Mouse (Mus musculus): Measurements from ENCODE around the gene Camkk2. TPM values are rescaled to one million over a fixed set of nuclear protein-coding genes. Genes with fewer than 3 reads are reported as not detected.

The Camkk2 gene
- total RNA-seq, 4 experiments from 2014 or later, result 193 to 209 (median 196) TPM

- no peak for DNase-seq (ENCODE audit: low spot score in 2 of 2)
Measured at GRCm38 (mm10) chr5:122747950-122748349, 31.3 kb downstream of the Camkk2 start.

GRCm38 (mm10) chr5:122743880-122744422, 35.3 kb downstream of the Camkk2 start:
- no peak for DNase-seq (ENCODE audit: low spot score in 2 of 2)

GRCm38 (mm10) chr5:122736761-122737160, 42.4 kb downstream of the Camkk2 start:
- no peak for DNase-seq (ENCODE audit: low spot score in 2 of 2)

- DNase-seq (ENCODE audit: low spot score in 2 of 2), result no peak
Measured at GRCm38 (mm10) chr5:122735853-122736252, 43.4 kb downstream of the Camkk2 start.

- DNase-seq (ENCODE audit: low spot score in 2 of 2), result no peak
Measured at GRCm38 (mm10) chr5:122733881-122734280, 45.3 kb downstream of the Camkk2 start.

- DNase-seq (ENCODE audit: low spot score in 2 of 2), result no peak
Measured at GRCm38 (mm10) chr5:122731991-122732673, 47.1 kb downstream of the Camkk2 start.

GRCm38 (mm10) chr5:122731321-122731720, 47.9 kb downstream of the Camkk2 start:
- peak in 1 of 2 experiments; percentile 60 for DNase-seq (ENCODE audit: low spot score in 2 of 2)

GRCm38 (mm10) chr5:122730776-122731175, 48.4 kb downstream of the Camkk2 start:
- DNase-seq (ENCODE audit: low spot score in 2 of 2), result no peak

GRCm38 (mm10) chr5:122727096-122727495, 52.1 kb downstream of the Camkk2 start:
- no peak for DNase-seq (ENCODE audit: low spot score in 2 of 2)

GRCm38 (mm10) chr5:122726595-122726994, 52.6 kb downstream of the Camkk2 start:
- no peak for DNase-seq (ENCODE audit: low spot score in 2 of 2)

- peak; percentile 54 to 58 for DNase-seq (ENCODE audit: low spot score in 2 of 2)
Measured at GRCm38 (mm10) chr5:122726068-122726467, 53.1 kb downstream of the Camkk2 start.

GRCm38 (mm10) chr5:122725453-122725852, 53.8 kb downstream of the Camkk2 start:
- DNase-seq (ENCODE audit: low spot score in 2 of 2), result no peak

GRCm38 (mm10) chr5:122719168-122719567, 60.0 kb downstream of the Camkk2 start:
- DNase-seq (ENCODE audit: low spot score in 2 of 2), result no peak

GRCm38 (mm10) chr5:122718400-122718799, 60.8 kb downstream of the Camkk2 start:
- no peak for DNase-seq (ENCODE audit: low spot score in 2 of 2)

- no peak for DNase-seq (ENCODE audit: low spot score in 2 of 2)
Measured at GRCm38 (mm10) chr5:122716793-122717192, 62.4 kb downstream of the Camkk2 start.

- DNase-seq (ENCODE audit: low spot score in 2 of 2), result no peak
Measured at GRCm38 (mm10) chr5:122715723-122716122, 63.5 kb downstream of the Camkk2 start.

GRCm38 (mm10) chr5:122708819-122709218, 70.4 kb downstream of the Camkk2 start:
- no peak for DNase-seq (ENCODE audit: low spot score in 2 of 2)

- peak; percentile 73 to 89 for DNase-seq (ENCODE audit: low spot score in 2 of 2)
Measured at GRCm38 (mm10) chr5:122707276-122708181, 71.7 kb downstream of the Camkk2 start, which contains the start of gene P2rx4. P2rx4 (plus strand) TSS chr5:122707544.

GRCm38 (mm10) chr5:122706917-122707275, 72.3 kb downstream of the Camkk2 start:
- DNase-seq (ENCODE audit: low spot score in 2 of 2), result no peak

- DNase-seq (ENCODE audit: low spot score in 2 of 2), result no peak
Measured at GRCm38 (mm10) chr5:122705174-122705573, 74.0 kb downstream of the Camkk2 start.

GRCm38 (mm10) chr5:122704571-122704970, 74.6 kb downstream of the Camkk2 start:
- no peak for DNase-seq (ENCODE audit: low spot score in 2 of 2)

GRCm38 (mm10) chr5:122703574-122703973, 75.6 kb downstream of the Camkk2 start:
- no peak for DNase-seq (ENCODE audit: low spot score in 2 of 2)

All from left cerebral cortex, adult 8-10 months (tissue).